In the genomic region with DNA sequence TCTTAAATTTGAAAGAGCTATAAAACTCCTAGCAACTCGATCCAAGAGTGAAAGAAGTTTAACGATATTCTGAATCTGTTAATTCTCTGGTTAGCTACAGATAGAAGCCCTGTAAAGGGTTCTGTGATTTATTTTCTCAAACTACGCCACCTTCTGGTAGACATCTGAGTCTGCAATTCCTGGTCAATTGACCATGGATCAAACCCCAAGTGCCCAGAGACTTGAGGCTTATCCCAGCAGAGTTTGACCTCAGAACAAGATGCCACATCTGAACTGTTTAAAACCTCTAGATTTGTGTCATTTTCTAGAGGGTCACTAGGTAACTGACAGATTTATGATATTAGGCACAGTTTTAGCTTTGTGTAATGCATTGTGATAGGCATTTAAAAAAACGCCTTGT, we compare ENCODE assay signal across 9 mouse cellular contexts. TPM values are rescaled to one million over a fixed set of nuclear protein-coding genes. Genes with fewer than 3 reads are reported as not detected.
DNase-seq lines count a peak whose midpoint lies in the region; ATAC-seq and TF ChIP-seq lines count a peak whose summit lies in the region.
"Had no signal": no experiment of that assay in that cellular context is flagged by ENCODE, and none has a peak within 500 bp of the region (broad histone marks: within the 10 kb centered on the region; RNA-seq: fewer than 3 reads in every experiment).

No protein-coding gene starts in this region.

- 7% methylated on average over 4 of the region's 4 CpGs for WGBS in forebrain, postnatal 0 days
- WGBS in limb, embryonic 10.5 days: 7% methylated on average over 4 of the region's 4 CpGs
- 6% methylated on average over 4 of the region's 4 CpGs for WGBS in midbrain, postnatal 0 days

- H3K4me2 ChIP-seq in forebrain, postnatal 0 days (ENCODE audit: low read depth): peak overlapping the region; percentile 59
- H3K4me2 ChIP-seq in midbrain, postnatal 0 days (ENCODE audit: low read depth, low read length, poor library complexity, severe bottlenecking): peak overlapping the region; percentile 64

- H3K36me3 ChIP-seq in forebrain, postnatal 0 days (ENCODE audit: insufficient read depth): no peaks in the 10 kb centered on the region
- no peaks in the 10 kb centered on the region for H3K36me3 ChIP-seq in limb, embryonic 10.5 days
- no peaks in the 10 kb centered on the region for H3K36me3 ChIP-seq in midbrain, postnatal 0 days (ENCODE audit: insufficient read depth, low read length)

- no peaks in the 10 kb centered on the region for H3K9me3 ChIP-seq in forebrain, postnatal 0 days (ENCODE audit: low read length)
- H3K9me3 ChIP-seq in limb, embryonic 10.5 days (replicated peaks): no peaks in the 10 kb centered on the region
- no peaks in the 10 kb centered on the region for H3K9me3 ChIP-seq in midbrain, postnatal 0 days (ENCODE audit: low read length)

- peak; percentile 56 for TF ChIP-seq CTCF in forebrain, postnatal 0 days (IDR thresholded peaks at IDR 0.05; ENCODE audit: low read depth)
- peak; percentile 64 for TF ChIP-seq CTCF in midbrain, postnatal 0 days (IDR thresholded peaks at IDR 0.05)

- H3K4me3 ChIP-seq in forebrain, postnatal 0 days (ENCODE audit: low read depth, low read length): peak overlapping the region; percentile 45
- peak overlapping the region; percentile 59 for H3K4me3 ChIP-seq in limb, embryonic 10.5 days
- H3K4me3 ChIP-seq in midbrain, postnatal 0 days (ENCODE audit: low read depth, low read length): peak overlapping the region; percentile 39

- H3K9ac ChIP-seq in forebrain, postnatal 0 days: no peak overlapping the region
- H3K9ac ChIP-seq in midbrain, postnatal 0 days (replicated peaks; ENCODE audit: low read length, poor library complexity, severe bottlenecking): no peak overlapping the region

- H3K27me3 ChIP-seq in forebrain, postnatal 0 days (ENCODE audit: insufficient read depth, low read length): no peaks in the 10 kb centered on the region
- no peaks in the 10 kb centered on the region for H3K27me3 ChIP-seq in limb, embryonic 10.5 days (ENCODE audit: low read depth, poor library complexity, severe bottlenecking)
- 0 out of 2 replicates have a peak, but pooled peaks cover 4% of the 10 kb centered on the region for H3K27me3 ChIP-seq in midbrain, postnatal 0 days (ENCODE audit: insufficient read depth, low read length)

- no peak overlapping the region for H3K27ac ChIP-seq in forebrain, postnatal 0 days (ENCODE audit: low read depth, low read length)
- H3K27ac ChIP-seq in limb, embryonic 10.5 days: no peak overlapping the region
- no peak overlapping the region for H3K27ac ChIP-seq in midbrain, postnatal 0 days (ENCODE audit: low read depth, low read length)

- DNase-seq in frontal cortex, postnatal 14 days (ENCODE audit: low spot score in 2 of 2): no peak
- peak; percentile 59 for DNase-seq in NIH3T3 (ENCODE audit: low read depth)
- no peak for DNase-seq in forebrain, postnatal 0 days
- no peak for DNase-seq in limb, embryonic 10.5 days (ENCODE audit: low spot score)
- DNase-seq in midbrain, postnatal 0 days (ENCODE audit: low spot score): peak; percentile 52
- no peak for DNase-seq in urinary bladder, postnatal 14 days (ENCODE audit: low spot score)
- DNase-seq in natural killer cell, adult 2 months (ENCODE audit: low spot score in 2 of 2): no peak

- no peaks in the 10 kb centered on the region for H3K4me1 ChIP-seq in forebrain, postnatal 0 days (ENCODE audit: insufficient read depth)
- no peaks in the 10 kb centered on the region for H3K4me1 ChIP-seq in limb, embryonic 10.5 days
- 0 out of 2 replicates have a peak, but pooled peaks cover 5% of the 10 kb centered on the region for H3K4me1 ChIP-seq in midbrain, postnatal 0 days (ENCODE audit: insufficient read depth, low read length)

- 0 out of 2 replicates have a peak, but pooled peaks have one; percentile 42 for ATAC-seq in frontal cortex, adult (ENCODE audit: low TSS enrichment)
- peak; percentile 58 for ATAC-seq in forebrain, postnatal 0 days
- ATAC-seq in midbrain, postnatal 0 days (ENCODE audit: low FRiP score): peak; percentile 59; the same call in 1 of the 2 replicates

RNA-seq across cellular contexts. Expression of a gene that starts 14.3 kb away (rescaled TPM):
- total RNA-seq in forebrain, postnatal 0 days (2014; rRNA removed): 0.15 TPM in 1 of 2 replicates, not detected in the other
- 0.11 and 0.14 TPM in 2 replicates for polyA plus RNA-seq in forebrain, postnatal 0 days (2015; fragmentation: Nextera tagmentation; extraction: Ambion mirVana)
- polyA plus RNA-seq in limb, embryonic 10.5 days (2016; fragmentation: Nextera tagmentation; extraction: Ambion mirVana): 0.62 and 0.91 TPM in 2 replicates
- not detected in 2 replicates for total RNA-seq in midbrain, postnatal 0 days (2014; rRNA removed)
- 0.26 and 0.58 TPM in 2 replicates for polyA plus RNA-seq in midbrain, postnatal 0 days (2015; fragmentation: Nextera tagmentation; extraction: Ambion mirVana)
- total RNA-seq: adrenal gland, postnatal 36 days had no signal

RNA-seq across cellular contexts. Expression of a gene that starts 20.5 kb away (rescaled TPM):
- total RNA-seq in forebrain, postnatal 0 days (2014; rRNA removed): not detected in 2 replicates
- polyA plus RNA-seq in forebrain, postnatal 0 days (2015; fragmentation: Nextera tagmentation; extraction: Ambion mirVana): not detected in 2 replicates
- not detected in 2 replicates for polyA plus RNA-seq in limb, embryonic 10.5 days (2016; fragmentation: Nextera tagmentation; extraction: Ambion mirVana)
- not detected in 2 replicates for total RNA-seq in midbrain, postnatal 0 days (2014; rRNA removed)
- not detected in 2 replicates for polyA plus RNA-seq in midbrain, postnatal 0 days (2015; fragmentation: Nextera tagmentation; extraction: Ambion mirVana)
- total RNA-seq: adrenal gland, postnatal 36 days had no signal

RNA-seq across cellular contexts. Expression of a gene that starts 33.7 kb away (rescaled TPM):
- not detected in 2 replicates for total RNA-seq in forebrain, postnatal 0 days (2014; rRNA removed)
- not detected in 2 replicates for polyA plus RNA-seq in forebrain, postnatal 0 days (2015; fragmentation: Nextera tagmentation; extraction: Ambion mirVana)
- not detected in 2 replicates for polyA plus RNA-seq in limb, embryonic 10.5 days (2016; fragmentation: Nextera tagmentation; extraction: Ambion mirVana)
- not detected in 2 replicates for total RNA-seq in midbrain, postnatal 0 days (2014; rRNA removed)
- polyA plus RNA-seq in midbrain, postnatal 0 days (2015; fragmentation: Nextera tagmentation; extraction: Ambion mirVana): not detected in 2 replicates
- total RNA-seq: adrenal gland, postnatal 36 days had no signal

RNA-seq across cellular contexts. Expression of a gene that starts 36.4 kb away (rescaled TPM):
- 10.4 and 11.5 TPM in 2 replicates for total RNA-seq in forebrain, postnatal 0 days (2014; rRNA removed)
- 7.2 and 8.1 TPM in 2 replicates for polyA plus RNA-seq in forebrain, postnatal 0 days (2015; fragmentation: Nextera tagmentation; extraction: Ambion mirVana)
- polyA plus RNA-seq in limb, embryonic 10.5 days (2016; fragmentation: Nextera tagmentation; extraction: Ambion mirVana): 19.6 and 19.7 TPM in 2 replicates
- 5.0 and 6.4 TPM in 2 replicates for total RNA-seq in midbrain, postnatal 0 days (2014; rRNA removed)
- polyA plus RNA-seq in midbrain, postnatal 0 days (2015; fragmentation: Nextera tagmentation; extraction: Ambion mirVana): 7.2 and 7.8 TPM in 2 replicates

Comparison
In these comparisons a context has a peak if more than half of its experiments do, and no peak if none do; other contexts are left out.
1. DNase-seq: peak in NIH3T3 (single experiment) and midbrain, postnatal 0 days (single experiment); none in frontal cortex, postnatal 14 days (0 of 2), forebrain, postnatal 0 days (single experiment), limb, embryonic 10.5 days (single experiment), urinary bladder, postnatal 14 days (single experiment) and natural killer cell, adult 2 months (0 of 2).
2. Peak in every context shown above with its lines, with median percentiles within 50 percentile points of each other: ATAC-seq and H3K4me3 ChIP-seq.